Mouse (Mus musculus): ENCODE data around the gene Ccdc114.
A peak's percentile ranks its signal among the peaks of the same experiment; 100 is the strongest.

Gene Ccdc114

GRCm38 (mm10) chr7:45974512-45974911, 50.6 kb downstream of the Ccdc114 start:
- DNase-seq (ENCODE audit: low read depth, low spot score), result no peak

- DNase-seq (ENCODE audit: low read depth, low spot score), result peak; percentile 73
Measured at GRCm38 (mm10) chr7:45981612-45982011, 57.7 kb downstream of the Ccdc114 start.

GRCm38 (mm10) chr7:45986893-45987292, 63.0 kb downstream of the Ccdc114 start:
- no peak for DNase-seq (ENCODE audit: low read depth, low spot score)

- no peak for DNase-seq (ENCODE audit: low read depth, low spot score)
Measured at GRCm38 (mm10) chr7:45988344-45988743, 64.5 kb downstream of the Ccdc114 start.

GRCm38 (mm10) chr7:45992470-45992869, 68.6 kb downstream of the Ccdc114 start:
- no peak for DNase-seq (ENCODE audit: low read depth, low spot score)
